Comparison of ENCODE assay signal across 8 mouse cellular contexts in the genomic region with DNA sequence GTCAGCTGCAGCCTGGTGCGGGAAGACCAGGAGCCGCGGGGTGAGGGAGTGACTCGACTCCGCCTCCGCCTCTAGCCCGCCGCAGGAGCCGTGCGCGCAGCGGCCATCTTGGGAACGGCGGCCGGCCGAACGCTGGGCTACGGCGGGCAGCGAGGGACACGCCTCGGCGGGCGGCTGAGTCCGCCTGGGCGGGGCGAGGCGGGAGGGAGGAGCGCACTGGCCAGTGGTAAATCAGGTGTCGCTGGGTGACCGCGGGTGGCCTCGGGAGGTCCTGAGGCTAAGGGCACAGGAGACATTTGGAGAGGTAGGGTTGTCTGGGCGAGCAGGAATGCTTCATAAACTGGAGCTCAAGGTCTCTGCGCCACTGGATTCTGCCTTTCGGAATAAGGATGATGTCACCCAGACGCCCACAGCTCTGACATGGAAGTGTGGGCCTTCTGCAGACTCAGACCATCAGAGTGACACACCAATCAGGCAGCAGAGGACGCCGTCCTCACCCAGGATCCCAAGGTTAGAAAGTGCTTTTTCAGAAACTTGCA. TPM values are rescaled to one million over a fixed set of nuclear protein-coding genes. Genes with fewer than 3 reads are reported as not detected.
DNase-seq lines count a peak whose midpoint lies in the region; ATAC-seq and TF ChIP-seq lines count a peak whose summit lies in the region.

Map3k4 (minus strand) TSS at position 134 of the 539 bp plus-strand sequence.

- peak within 1 kb of the TSS; percentile 94 for H3K9ac ChIP-seq in hindbrain, embryonic 16.5 days (ENCODE audit: low read depth, low read length)

- no peaks in the 10 kb centered on the region for H3K36me3 ChIP-seq in hindbrain, embryonic 16.5 days (ENCODE audit: control insufficient read depth, insufficient read depth, low read length)

- TF ChIP-seq CTCF in gastrocnemius, adult 2 months (IDR thresholded peaks at IDR 0.05): peak; percentile 14; the same call in 1 of the 2 replicates

- H3K27me3 ChIP-seq in hindbrain, embryonic 16.5 days (replicated peaks; ENCODE audit: control insufficient read depth, insufficient read depth, low read length): no peaks in the 10 kb centered on the region

- no peaks in the 10 kb centered on the region for H3K9me3 ChIP-seq in hindbrain, embryonic 16.5 days (ENCODE audit: control insufficient read depth, low read length)

- DNase-seq in gastrocnemius, adult 2 months: peak; percentile 98
- peak; percentile 94 to 98 for DNase-seq in left cerebral cortex, adult 18-20 months (ENCODE audit: low spot score in 2 of 2)
- peak; percentile 96 for DNase-seq in lung, postnatal 4 days
- DNase-seq in retina, postnatal 1 day: peak; percentile 94
- DNase-seq in urinary bladder, adult 2 months (ENCODE audit: low spot score): peak; percentile 98

- peak within 1 kb of the TSS; percentile 89 for H3K27ac ChIP-seq in gastrocnemius, adult 2 months
- H3K27ac ChIP-seq in hindbrain, embryonic 16.5 days (ENCODE audit: low read depth, low read length): peak within 1 kb of the TSS; percentile 99

- peak within 1 kb of the TSS; percentile 76 for H3K4me2 ChIP-seq in hindbrain, embryonic 16.5 days (ENCODE audit: low read length)

- peak within 1 kb of the TSS; percentile 86 for H3K4me3 ChIP-seq in gastrocnemius, adult 2 months
- peak within 1 kb of the TSS; percentile 86 for H3K4me3 ChIP-seq in hindbrain, embryonic 16.5 days (ENCODE audit: low read length)

- peaks cover 30% of the 10 kb centered on the region for H3K4me1 ChIP-seq in hindbrain, embryonic 16.5 days (ENCODE audit: control insufficient read depth, insufficient read depth, low read depth, low read length)

- intact Hi-C loops in gastrocnemius, adult 2 months (cut with DNase I): loop anchor here (5.0 kb wide), 2 partner anchors 49 to 51 kb away; no protein-coding TSS in a partner anchor

- WGBS in hindbrain, embryonic 16.5 days: under 1% methylated on average over 35 of the region's 39 CpGs

- ATAC-seq in activated CD4-positive, CD25-positive, alpha-beta regulatory T cell, adult 4 months: peak; percentile 84
- peak; percentile 88 for ATAC-seq in common myeloid progenitor, adult 5-6 weeks (replicated peaks; ENCODE audit: low read depth, poor library complexity, severe bottlenecking)
- peak; percentile 95 for ATAC-seq in hindbrain, embryonic 16.5 days

RNA-seq across cellular contexts. Expression of gene Map3k4, which starts in this region (rescaled TPM):
- 10 to 100 TPM; 10.0 to 11.9 TPM for polyA plus RNA-seq in activated CD4-positive, CD25-positive, alpha-beta regulatory T cell, adult 4 months (2017; shearing (Covaris generic))
- total RNA-seq in common myeloid progenitor, adult 5-6 weeks (2017): 25.0 and 38.5 TPM in 2 replicates
- total RNA-seq in gastrocnemius, adult 2 months (2021): 10 to 100 TPM; 29.5 to 36.6 TPM
- polyA plus RNA-seq in hindbrain, embryonic 16.5 days (2015; fragmentation: Nextera tagmentation; extraction: Ambion mirVana): 33.1 and 39.7 TPM in 2 replicates
- 10 to 100 TPM; 45.9 to 50.9 TPM for total RNA-seq in left cerebral cortex, adult 18-20 months (2021)
- 14.3 and 21.8 TPM in 2 replicates for polyA plus RNA-seq in urinary bladder, adult 2 months (2012; rRNA removed)

Comparison
In these comparisons a context has a peak if more than half of its experiments do, and no peak if none do; other contexts are left out.
1. Peak in every context shown above with its lines: DNase-seq, ATAC-seq, H3K4me3 ChIP-seq and H3K27ac ChIP-seq.